ENCODE assay signal across 8 mouse cellular contexts in the genomic region with DNA sequence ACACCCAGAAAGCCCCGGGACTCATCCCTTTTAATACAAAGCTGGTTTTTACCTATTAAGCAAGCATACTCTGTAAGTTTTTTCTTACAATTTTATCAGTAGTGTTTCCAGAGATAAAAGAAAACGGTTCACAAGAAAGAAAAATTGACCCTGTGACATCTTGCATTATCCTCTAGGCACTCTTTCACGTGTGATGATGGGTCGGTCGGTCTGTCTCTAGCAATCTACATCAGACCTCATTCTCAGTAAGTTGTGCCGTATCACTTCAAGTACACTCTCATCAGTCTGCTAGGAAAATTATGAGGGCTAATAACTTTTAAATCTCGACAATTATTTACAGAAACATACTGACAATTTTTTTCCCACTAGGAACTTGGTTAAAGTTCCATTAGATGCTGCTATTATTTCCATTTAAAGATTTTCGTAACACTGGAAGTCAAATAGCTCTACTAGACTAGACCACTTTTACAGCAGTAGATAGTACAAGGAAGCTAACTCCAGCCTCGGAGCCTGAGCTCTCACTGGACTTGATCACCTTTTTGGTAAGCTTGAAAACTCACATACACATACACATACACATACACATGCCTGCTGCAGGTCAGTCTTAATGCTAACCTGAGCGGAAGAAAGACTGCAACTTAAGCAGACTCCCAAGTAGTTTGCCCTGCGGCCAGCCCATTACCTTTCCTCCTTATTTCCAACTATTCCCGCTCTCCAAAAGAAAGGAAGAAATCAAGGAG. TPM values are rescaled to one million over a fixed set of nuclear protein-coding genes. Genes with fewer than 3 reads are reported as not detected.
DNase-seq lines count a peak whose midpoint lies in the region; ATAC-seq and TF ChIP-seq lines count a peak whose summit lies in the region.

No protein-coding gene starts in this region.

- no peak for ATAC-seq in lung, embryonic 15.5 days (ENCODE audit: borderline replicate concordance, extremely low read depth, low FRiP score, low TSS enrichment)
- no peak for ATAC-seq in hindbrain, postnatal 0 days
- peak; percentile 49 for ATAC-seq in megakaryocyte progenitor cell, adult 5-6 weeks (replicated peaks; ENCODE audit: poor library complexity)

- no peak for TF ChIP-seq POLR2A in cortical plate, adult 2 months (IDR thresholded peaks at IDR 0.05; ENCODE audit: extremely low read depth, insufficient read depth, low read length)

- H3K4me3 ChIP-seq in lung, embryonic 15.5 days: peak overlapping the region; percentile 74
- peak overlapping the region; percentile 33 for H3K4me3 ChIP-seq in cortical plate, adult 2 months (ENCODE audit: insufficient read depth, low read length)
- H3K4me3 ChIP-seq in hindbrain, postnatal 0 days (ENCODE audit: low read length): peak overlapping the region; percentile 73

- peak overlapping the region; percentile 83 for H3K9ac ChIP-seq in lung, embryonic 15.5 days
- peak overlapping the region; percentile 78 for H3K9ac ChIP-seq in hindbrain, postnatal 0 days (replicated peaks; ENCODE audit: low read length)

- TF ChIP-seq CTCF in cortical plate, adult 2 months (IDR thresholded peaks at IDR 0.05; ENCODE audit: extremely low read depth, insufficient read depth, low read length): no peak
- TF ChIP-seq CTCF in hindbrain, postnatal 0 days (IDR thresholded peaks at IDR 0.05; ENCODE audit: low read depth): no peak

- DNase-seq in lung, postnatal 14 days: no peak
- peak; percentile 10 for DNase-seq in hindbrain, postnatal 0 days (ENCODE audit: low spot score)
- no peak for DNase-seq in gastrocnemius, postnatal 10 days
- DNase-seq in cerebellum, postnatal 4 days (ENCODE audit: low spot score in 2 of 2): no peak
- no peak for DNase-seq in urinary bladder, adult 18-20 months (ENCODE audit: low spot score in 2 of 2)

- H3K4me1 ChIP-seq in lung, embryonic 15.5 days: peaks cover 14% of the 10 kb centered on the region
- peaks cover 3% of the 10 kb centered on the region; the same call in 1 of the 2 replicates for H3K4me1 ChIP-seq in cortical plate, adult 2 months (ENCODE audit: control insufficient read depth, insufficient read depth, low read length)
- peaks cover 4% of the 10 kb centered on the region; the same call in 1 of the 2 replicates for H3K4me1 ChIP-seq in hindbrain, postnatal 0 days (ENCODE audit: insufficient read depth, low read length)

- WGBS in lung, embryonic 15.5 days: 7% methylated on average over 12 of the region's 12 CpGs
- WGBS in hindbrain, postnatal 0 days: 15% methylated on average over 12 of the region's 12 CpGs

- H3K4me2 ChIP-seq in lung, embryonic 15.5 days: peak overlapping the region; percentile 76
- peak overlapping the region; percentile 94 for H3K4me2 ChIP-seq in hindbrain, postnatal 0 days (ENCODE audit: low read depth, low read length)

- no peaks in the 10 kb centered on the region for H3K9me3 ChIP-seq in lung, embryonic 15.5 days
- no peaks in the 10 kb centered on the region for H3K9me3 ChIP-seq in hindbrain, postnatal 0 days (ENCODE audit: low read length)

- peaks cover 11% of the 10 kb centered on the region for H3K36me3 ChIP-seq in lung, embryonic 15.5 days
- peaks cover 6% of the 10 kb centered on the region; the same call in 1 of the 2 replicates for H3K36me3 ChIP-seq in hindbrain, postnatal 0 days (ENCODE audit: insufficient read depth, low read length)

- no peaks in the 10 kb centered on the region for H3K27me3 ChIP-seq in lung, embryonic 15.5 days
- H3K27me3 ChIP-seq in hindbrain, postnatal 0 days (ENCODE audit: insufficient read depth, low read length): no peaks in the 10 kb centered on the region

- peak overlapping the region; percentile 49; the same call in 1 of the 2 replicates for H3K27ac ChIP-seq in lung, embryonic 15.5 days
- H3K27ac ChIP-seq in cortical plate, adult 2 months (ENCODE audit: insufficient read depth, low read length): no peak overlapping the region
- no peak overlapping the region for H3K27ac ChIP-seq in hindbrain, postnatal 0 days

RNA-seq across cellular contexts. Expression of gene Tex10, which starts 1.0 kb away (rescaled TPM):
- polyA plus RNA-seq in lung, embryonic 15.5 days (2015; fragmentation: Nextera tagmentation; extraction: Ambion mirVana): 50.1 and 51.0 TPM in 2 replicates
- 19.7 TPM in 2 replicates for polyA plus RNA-seq in cortical plate, adult 2 months (2012; rRNA removed)
- 21.5 and 24.2 TPM in 2 replicates for total RNA-seq in hindbrain, postnatal 0 days (2014; rRNA removed)
- 19.7 and 21.6 TPM in 2 replicates for polyA plus RNA-seq in hindbrain, postnatal 0 days (2015; fragmentation: Nextera tagmentation; extraction: Ambion mirVana)
- 63.1 and 80.1 TPM in 2 replicates for total RNA-seq in megakaryocyte progenitor cell, adult 5-6 weeks (2015)
- total RNA-seq in megakaryocyte progenitor cell, adult 5-6 weeks (2017): 41.7 and 58.1 TPM in 2 replicates
- 10 to 100 TPM; 13.1 to 13.8 TPM for total RNA-seq in gastrocnemius, postnatal 10 days (2021)
